Mouse (Mus musculus) heart, postnatal 0 days (tissue): Measurements from ENCODE around the gene 2010003K11Rik. TPM values are rescaled to one million over a fixed set of nuclear protein-coding genes. Genes with fewer than 3 reads are reported as not detected.

Source experiments
- ATAC-seq: fragments of 200-750 bp; cut with Nextera tagmentation; 2 replicates; pipeline ENCODE4 v1.8.0; 2017; ENCODE audit warnings: low read depth, moderate number of reproducible peaks, moderate library complexity; ENCODE audit not compliant: insufficient read depth
- DNase-seq: peaks from one replicate; pipeline ENCODE4 v3.0.0-alpha.2; 2016; ENCODE audit warnings: low spot score
- H3K27ac ChIP-seq: fragments of 300-500 bp; sonication (generic); 2 replicates; pipeline ENCODE4 v1.5.1; 2014; ENCODE audit warnings: low read depth, mild to moderate bottlenecking
- H3K27me3 ChIP-seq: fragments of 300-500 bp; sonication (generic); 2 replicates; pipeline ENCODE4 v1.6.1; 2014; ENCODE audit warnings: low read length, mixed read lengths; ENCODE audit not compliant: control insufficient read depth, insufficient read depth
- H3K36me3 ChIP-seq: fragments of 300-500 bp; sonication (generic); replicated peaks from 2 replicates; pipeline ENCODE4 v1.6.1; 2014; ENCODE audit warnings: low read length, mixed read lengths; ENCODE audit not compliant: control insufficient read depth, insufficient read depth
- H3K4me1 ChIP-seq: fragments of 300-500 bp; sonication (generic); 2 replicates; pipeline ENCODE4 v1.6.1; 2014; ENCODE audit warnings: antibody characterized with exemption; ENCODE audit not compliant: control insufficient read depth, insufficient read depth
- H3K4me2 ChIP-seq: fragments of 300-500 bp; sonication (generic); 2 replicates; pipeline ENCODE4 v1.6.1; 2014; ENCODE audit warnings: low read depth, mild to moderate bottlenecking, low read length, moderate library complexity
- H3K4me3 ChIP-seq: fragments of 300-500 bp; sonication (generic); 2 replicates; pipeline ENCODE4 v1.5.1; 2014; ENCODE audit warnings: low read depth, low read length
- H3K9ac ChIP-seq: fragments of 300-500 bp; sonication (generic); replicated peaks from 2 replicates; pipeline ENCODE4 v1.6.1; 2014; ENCODE audit warnings: low read depth, low read length, mixed read lengths
- H3K9me3 ChIP-seq: fragments of 300-500 bp; sonication (generic); replicated peaks from 2 replicates; pipeline ENCODE4 v1.6.1; 2016; ENCODE audit warnings: low read length; ENCODE audit not compliant: control insufficient read depth
- CTCF ChIP-seq: IDR thresholded peaks from 2 replicates; pipeline ENCODE4 v1.5.1; 2016; ENCODE audit warnings: antibody characterized with exemption, control low read depth, low read depth
- EP300 ChIP-seq: IDR thresholded peaks from 2 replicates; pipeline ENCODE4 v1.6.1; 2016; ENCODE audit warnings: antibody characterized with exemption, low read depth
- WGBS: fragments of 180-500 bp; shearing (Covaris S2); extraction: QIAGEN DNeasy Blood & Tissue Kit; methylation state at CpG from one replicate; pipeline ENCODE4 v1.1.7; 2014; 5-methylcytosine and 5-hydroxymethylcytosine counted together
- polyA plus RNA-seq: library from polyadenylated mRNA; unstranded; fragments of >200 nt; fragmentation: Nextera tagmentation; extraction: Ambion mirVana; gene quantifications from 2 replicates; pipeline ENCODE4 v1.2.1, GENCODE M21; 2015
- total RNA-seq: library from RNA; depleted of rRNA; stranded (reverse); fragments of >200 nt; gene quantifications from 2 replicates; pipeline ENCODE4 v1.2.3, GENCODE M21; 2014; ENCODE audit warnings: low replicate concordance

Gene 2010003K11Rik
- total and polyA plus RNA-seq, 2 experiments from 2014 or later, result not detected

GRCm38 (mm10) chr19:4540992-4541391 is 42.6 kb upstream of the 2010003K11Rik start:
- WGBS, result 85% methylated on average over 3 of the region's 3 CpGs
- Histone ChIP-seq H3K9ac (no peak overlapping the region), H3K4me2 (no peak overlapping the region), H3K4me1 (no peaks in the 10 kb centered on the region), H3K27ac (no peak overlapping the region), H3K4me3 (no peak overlapping the region), H3K36me3 (no peaks in the 10 kb centered on the region), H3K9me3 (no peaks in the 10 kb centered on the region), H3K27me3 (no peaks in the 10 kb centered on the region)
- no peak for ATAC-seq
- TF ChIP-seq CTCF (no peak), EP300 (no peak)
- DNase-seq, result no peak

- 82% methylated on average over 6 of the region's 6 CpGs for WGBS
- Histone ChIP-seq H3K4me3 (no peak overlapping the region), H3K4me2 (no peak overlapping the region), H3K9me3 (no peaks in the 10 kb centered on the region), H3K9ac (no peak overlapping the region), H3K4me1 (no peaks in the 10 kb centered on the region), H3K27ac (no peak overlapping the region), H3K27me3 (no peaks in the 10 kb centered on the region), H3K36me3 (no peaks in the 10 kb centered on the region)
- TF ChIP-seq EP300 (no peak), CTCF (no peak)
- DNase-seq (no peak), ATAC-seq (no peak)
Observed at GRCm38 (mm10) chr19:4540263-4540662, 41.9 kb upstream of the 2010003K11Rik start.

GRCm38 (mm10) chr19:4536606-4537005 is 38.2 kb upstream of the 2010003K11Rik start:
- H3K9me3 ChIP-seq, result no peaks in the 10 kb centered on the region
- no peak for ATAC-seq
- no peak for DNase-seq
- H3K27ac ChIP-seq, result no peak overlapping the region
- no peak overlapping the region for H3K4me2 ChIP-seq
- H3K4me1 ChIP-seq, result no peaks in the 10 kb centered on the region
- TF ChIP-seq EP300, result no peak
- WGBS, result 63% methylated on average over 3 of the region's 3 CpGs
- H3K27me3 ChIP-seq, result no peaks in the 10 kb centered on the region
- H3K9ac ChIP-seq, result no peak overlapping the region
- no peaks in the 10 kb centered on the region for H3K36me3 ChIP-seq
- H3K4me3 ChIP-seq, result no peak overlapping the region

GRCm38 (mm10) chr19:4535922-4536321 is 37.5 kb upstream of the 2010003K11Rik start:
- Histone ChIP-seq H3K4me1 (no peaks in the 10 kb centered on the region), H3K36me3 (no peaks in the 10 kb centered on the region), H3K4me2 (no peak overlapping the region), H3K27ac (no peak overlapping the region), H3K27me3 (no peaks in the 10 kb centered on the region), H3K9me3 (no peaks in the 10 kb centered on the region), H3K9ac (no peak overlapping the region), H3K4me3 (no peak overlapping the region)
- ATAC-seq (no peak), DNase-seq (no peak)
- TF ChIP-seq CTCF, result no peak
- TF ChIP-seq EP300, result no peak

- H3K27me3 ChIP-seq, result no peaks in the 10 kb centered on the region
- H3K9ac ChIP-seq, result no peak overlapping the region
- ATAC-seq (no peak), DNase-seq (no peak)
- H3K4me1 ChIP-seq, result no peaks in the 10 kb centered on the region
- H3K27ac ChIP-seq, result no peak overlapping the region
- no peak overlapping the region for H3K4me2 ChIP-seq
- WGBS, result 90% methylated on average over 2 of the region's 2 CpGs
- TF ChIP-seq EP300 (no peak), CTCF (no peak)
- H3K4me3 ChIP-seq, result no peak overlapping the region
- no peaks in the 10 kb centered on the region for H3K36me3 ChIP-seq
- no peaks in the 10 kb centered on the region for H3K9me3 ChIP-seq
Observed at GRCm38 (mm10) chr19:4534646-4535045, 36.3 kb upstream of the 2010003K11Rik start.

- Histone ChIP-seq H3K9ac (no peak overlapping the region), H3K4me1 (no peaks in the 10 kb centered on the region), H3K27me3 (no peaks in the 10 kb centered on the region), H3K27ac (no peak overlapping the region), H3K9me3 (no peaks in the 10 kb centered on the region), H3K36me3 (no peaks in the 10 kb centered on the region), H3K4me3 (no peak overlapping the region), H3K4me2 (no peak overlapping the region)
- TF ChIP-seq EP300, result no peak
- no peak for TF ChIP-seq CTCF
- no peak for ATAC-seq
- DNase-seq, result no peak
- WGBS, result 80% methylated on average over 3 of the region's 3 CpGs
Observed at GRCm38 (mm10) chr19:4521426-4522050, 23.2 kb upstream of the 2010003K11Rik start.
